Mouse (Mus musculus) liver, embryonic 13.5 days (tissue): Measurements from ENCODE around the gene Oxld1. TPM values are rescaled to one million over a fixed set of nuclear protein-coding genes. Genes with fewer than 3 reads are reported as not detected.

Experiments used
- ATAC-seq: fragments of 200-750 bp; cut with Nextera tagmentation; 2 replicates; pipeline ENCODE4 v1.8.0; 2017; ENCODE audit warnings: low read depth, mild to moderate bottlenecking, moderate number of reproducible peaks, moderate library complexity
- DNase-seq: peaks from one replicate; pipeline ENCODE4 v3.0.0; 2022
- H3K27ac ChIP-seq: fragments of 300-500 bp; sonication (generic); 2 replicates; pipeline ENCODE4 v1.5.1; 2015; ENCODE audit warnings: moderate library complexity, mild to moderate bottlenecking, inconsistent platforms
- H3K27me3 ChIP-seq: fragments of 300-500 bp; sonication (generic); 2 replicates; pipeline ENCODE4 v1.6.1; 2015; ENCODE audit warnings: mild to moderate bottlenecking, inconsistent platforms
- H3K36me3 ChIP-seq: fragments of 300-500 bp; sonication (generic); 2 replicates; pipeline ENCODE4 v1.6.1; 2015; ENCODE audit warnings: mild to moderate bottlenecking, inconsistent platforms
- H3K4me1 ChIP-seq: fragments of 300-500 bp; sonication (generic); replicated peaks from 2 replicates; pipeline ENCODE4 v1.6.1; 2015; ENCODE audit warnings: inconsistent platforms
- H3K4me2 ChIP-seq: fragments of 300-500 bp; sonication (generic); 2 replicates; pipeline ENCODE4 v1.6.1; 2015; ENCODE audit warnings: inconsistent platforms, mild to moderate bottlenecking, moderate library complexity
- H3K4me3 ChIP-seq: fragments of 300-500 bp; sonication (generic); replicated peaks from 2 replicates; pipeline ENCODE4 v1.5.1; 2015; ENCODE audit warnings: mild to moderate bottlenecking, inconsistent platforms
- H3K9ac ChIP-seq: fragments of 300-500 bp; sonication (generic); 2 replicates; pipeline ENCODE4 v1.6.1; 2015; ENCODE audit warnings: mild to moderate bottlenecking, inconsistent platforms
- H3K9me3 ChIP-seq: fragments of 300-500 bp; sonication (generic); replicated peaks from 2 replicates; pipeline ENCODE4 v1.6.1; 2016; ENCODE audit warnings: inconsistent platforms
- WGBS: fragments of 180-500 bp; shearing (Covaris S2); methylation state at CpG from one replicate; pipeline ENCODE4 v1.1.7; 2015; ENCODE audit not compliant: insufficient replicate concordance; 5-methylcytosine and 5-hydroxymethylcytosine counted together
- polyA plus RNA-seq: library from polyadenylated mRNA; unstranded; fragments of >200 nt; fragmentation: Nextera tagmentation; extraction: Ambion mirVana; gene quantifications from 2 replicates; pipeline ENCODE4 v1.2.1, GENCODE M21; 2015

The Oxld1 gene
- polyA plus RNA-seq, 1 experiment from 2014 or later, result 8.4 TPM

DNA sequence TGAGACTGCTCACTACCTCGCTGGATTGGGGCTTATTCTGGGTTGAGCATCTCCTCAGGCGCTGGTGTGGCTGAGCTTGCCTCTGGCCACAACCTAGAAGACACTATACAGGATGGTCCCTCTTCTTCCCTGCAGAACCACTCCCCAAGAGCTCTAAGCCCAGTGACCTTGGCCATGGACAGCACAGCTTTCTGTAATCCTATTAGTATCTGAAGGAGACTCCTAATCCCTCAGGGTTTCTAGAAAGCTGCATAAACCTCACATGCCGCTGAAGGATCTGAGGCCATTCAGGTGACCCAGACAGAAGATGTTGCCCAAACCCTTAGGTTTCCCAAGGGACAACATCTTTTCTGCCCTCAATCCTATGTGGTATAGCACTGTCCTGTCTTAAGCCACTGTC lies 5.6 kb downstream of the Oxld1 start:
- DNase-seq (no peak), ATAC-seq (no peak)
- no peak overlapping the region for H3K9ac ChIP-seq
- H3K36me3 ChIP-seq, result no peaks in the 10 kb centered on the region; the same call in 1 of the 2 replicates
- no peak overlapping the region for H3K4me2 ChIP-seq
- H3K4me1 ChIP-seq, result peaks cover 33% of the 10 kb centered on the region
- 56% methylated on average over 3 of the region's 3 CpGs for WGBS
- H3K27me3 ChIP-seq, result no peaks in the 10 kb centered on the region
- H3K27ac ChIP-seq, result no peak overlapping the region
- no peak overlapping the region for H3K4me3 ChIP-seq
- H3K9me3 ChIP-seq, result no peaks in the 10 kb centered on the region

DNA sequence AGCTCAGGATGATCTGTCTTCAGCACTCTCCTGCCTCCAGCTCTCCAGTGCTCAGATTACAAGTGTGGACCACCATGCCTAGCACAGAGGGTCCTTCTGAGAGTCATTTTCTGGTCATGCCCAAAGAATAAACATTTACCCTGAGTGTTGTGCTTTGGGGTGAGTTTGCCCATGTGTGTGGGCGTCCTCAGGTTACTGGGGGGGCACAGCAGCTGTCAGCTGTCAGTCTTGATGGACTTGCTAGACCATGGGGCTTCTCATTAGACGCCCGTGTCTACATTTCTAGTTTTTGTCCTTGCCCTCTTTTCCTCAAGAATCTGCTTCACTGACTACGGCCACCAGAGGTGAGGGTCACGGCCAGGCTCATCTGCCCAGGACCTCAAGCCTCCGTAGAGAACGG lies 10.7 kb downstream of the Oxld1 start:
- no peaks in the 10 kb centered on the region for H3K36me3 ChIP-seq
- H3K9me3 ChIP-seq, result no peaks in the 10 kb centered on the region
- ATAC-seq (no peak), DNase-seq (no peak)
- no peaks in the 10 kb centered on the region for H3K27me3 ChIP-seq
- WGBS, result 80% methylated on average over 7 of the region's 7 CpGs
- no peak overlapping the region for H3K9ac ChIP-seq
- H3K4me2 ChIP-seq, result no peak overlapping the region
- no peak overlapping the region for H3K4me3 ChIP-seq
- H3K4me1 ChIP-seq, result 0 out of 2 replicates have a peak, but pooled peaks cover 3% of the 10 kb centered on the region
- H3K27ac ChIP-seq, result no peak overlapping the region

DNA sequence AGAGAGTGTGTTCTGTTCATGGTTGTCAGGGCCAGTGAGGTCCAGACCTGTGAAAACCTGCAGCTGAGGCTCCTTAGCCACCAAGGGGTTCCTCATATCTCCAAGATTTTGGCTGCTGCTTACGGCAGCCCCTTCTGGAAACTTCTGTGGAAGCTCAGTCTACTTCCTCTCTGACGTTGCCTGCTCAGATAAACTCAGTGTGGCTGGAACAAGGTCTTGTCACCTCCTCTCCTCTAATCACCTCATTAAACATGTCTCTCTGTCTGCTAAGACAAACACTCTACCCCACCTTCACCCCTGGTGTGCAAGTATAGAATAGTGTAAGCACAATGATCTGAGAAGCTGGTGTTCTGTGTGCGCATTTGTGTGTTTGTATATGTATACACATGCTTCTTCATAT lies 12.4 kb downstream of the Oxld1 start:
- no peak for ATAC-seq

DNA sequence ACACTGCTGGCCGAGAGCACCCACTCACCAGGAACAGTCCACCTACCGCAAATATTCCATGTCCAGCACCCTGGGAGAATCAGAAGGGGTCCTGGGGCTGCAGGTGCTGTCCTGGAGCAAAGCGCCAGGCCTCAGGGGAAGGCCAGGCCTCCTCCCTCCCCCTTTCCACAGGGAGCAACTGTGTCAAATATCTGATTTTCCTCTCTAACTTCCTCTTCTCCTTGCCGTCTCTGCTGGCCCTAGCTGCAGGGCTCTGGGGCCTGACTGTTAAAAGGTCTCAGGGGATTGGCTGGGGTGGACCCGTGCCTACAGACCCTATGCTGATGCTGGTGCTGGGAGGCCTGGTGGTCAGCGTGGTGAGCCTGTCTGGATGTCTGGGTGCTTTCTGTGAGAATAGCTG lies 13.8 kb downstream of the Oxld1 start:
- 54% methylated on average over 6 of the region's 6 CpGs for WGBS
- Histone ChIP-seq H3K27ac (no peak overlapping the region), H3K36me3 (no peaks in the 10 kb centered on the region), H3K4me2 (no peak overlapping the region), H3K27me3 (no peaks in the 10 kb centered on the region), H3K4me1 (0 out of 2 replicates have a peak, but pooled peaks cover 3% of the 10 kb centered on the region), H3K4me3 (no peak overlapping the region), H3K9me3 (no peaks in the 10 kb centered on the region), H3K9ac (no peak overlapping the region)
- ATAC-seq (no peak), DNase-seq (no peak)

More for the DNA sequence above, 12.4 kb downstream of the Oxld1 start:
- Histone ChIP-seq H3K36me3 (no peaks in the 10 kb centered on the region), H3K27me3 (no peaks in the 10 kb centered on the region), H3K27ac (no peak overlapping the region), H3K9ac (no peak overlapping the region), H3K9me3 (no peaks in the 10 kb centered on the region), H3K4me1 (0 out of 2 replicates have a peak, but pooled peaks cover 3% of the 10 kb centered on the region), H3K4me2 (no peak overlapping the region), H3K4me3 (no peak overlapping the region)
- DNase-seq, result no peak
- WGBS, result 48% methylated on average over 3 of the region's 3 CpGs

DNA sequence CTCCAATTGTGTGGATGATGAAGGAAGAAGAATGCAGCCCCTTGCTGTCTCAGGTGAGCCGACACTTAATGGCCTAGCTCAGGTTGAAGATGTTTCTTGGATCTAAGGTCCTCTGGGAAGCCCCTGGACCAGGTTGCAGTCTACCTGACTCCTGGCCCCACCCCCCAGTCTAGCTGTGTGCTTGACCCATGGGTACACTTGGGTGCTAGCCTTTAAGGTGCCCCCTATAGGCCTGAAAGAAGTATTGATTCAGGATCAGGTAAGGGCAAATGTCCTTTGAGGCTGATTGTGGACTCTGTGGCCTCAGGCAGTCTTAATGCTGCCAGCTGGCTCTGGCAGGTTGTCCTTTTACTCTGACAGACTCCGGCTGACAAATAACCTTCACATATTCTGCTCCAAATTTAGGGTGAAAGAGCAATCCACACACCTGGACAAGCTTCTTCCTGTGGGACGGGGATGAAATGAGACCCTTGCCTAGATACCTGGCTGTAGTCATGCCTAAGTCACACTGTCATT lies 15.0 kb downstream of the Oxld1 start:
- Histone ChIP-seq H3K9ac (no peak overlapping the region), H3K36me3 (no peaks in the 10 kb centered on the region), H3K4me1 (no peaks in the 10 kb centered on the region), H3K9me3 (no peaks in the 10 kb centered on the region), H3K4me3 (no peak overlapping the region), H3K4me2 (no peak overlapping the region), H3K27me3 (no peaks in the 10 kb centered on the region), H3K27ac (no peak overlapping the region)
- WGBS, result 72% methylated on average over 3 of the region's 3 CpGs
- DNase-seq, result no peak
- ATAC-seq, result no peak

DNA sequence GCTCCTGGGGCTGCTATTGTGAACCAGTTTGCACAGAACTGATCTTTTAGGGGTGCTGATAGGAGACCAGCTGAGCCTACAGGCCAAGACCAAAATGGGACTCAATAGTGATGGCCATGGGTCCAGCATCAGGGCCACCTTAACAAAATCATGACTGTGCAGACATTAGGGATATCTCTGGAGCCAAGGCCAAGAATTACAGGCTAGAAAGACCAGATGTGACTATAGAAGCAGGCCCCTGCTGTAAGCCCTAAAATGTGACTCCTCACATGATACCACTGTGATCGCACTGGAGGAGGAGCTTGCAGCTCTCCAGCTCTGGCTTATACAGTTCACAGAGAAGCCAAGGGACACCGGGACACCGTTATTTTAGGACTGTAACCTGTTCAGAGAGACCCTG lies 15.5 kb downstream of the Oxld1 start, which contains the start of gene Tspan10:
Gene Tspan10, plus strand, starts transcription at position 301 of the 400 bp plus-strand sequence.
- no peaks in the 10 kb centered on the region for H3K4me1 ChIP-seq
- ATAC-seq, result no peak
- H3K27ac ChIP-seq, result no peak within 1 kb of the TSS
- no peaks in the 10 kb centered on the region for H3K36me3 ChIP-seq
- 81% methylated on average over 3 of the region's 3 CpGs for WGBS
- H3K4me3 ChIP-seq, result no peak within 1 kb of the TSS
- H3K9me3 ChIP-seq, result no peaks in the 10 kb centered on the region
- DNase-seq, result no peak
- H3K4me2 ChIP-seq, result no peak within 1 kb of the TSS
- no peak within 1 kb of the TSS for H3K9ac ChIP-seq
- H3K27me3 ChIP-seq, result no peaks in the 10 kb centered on the region

DNA sequence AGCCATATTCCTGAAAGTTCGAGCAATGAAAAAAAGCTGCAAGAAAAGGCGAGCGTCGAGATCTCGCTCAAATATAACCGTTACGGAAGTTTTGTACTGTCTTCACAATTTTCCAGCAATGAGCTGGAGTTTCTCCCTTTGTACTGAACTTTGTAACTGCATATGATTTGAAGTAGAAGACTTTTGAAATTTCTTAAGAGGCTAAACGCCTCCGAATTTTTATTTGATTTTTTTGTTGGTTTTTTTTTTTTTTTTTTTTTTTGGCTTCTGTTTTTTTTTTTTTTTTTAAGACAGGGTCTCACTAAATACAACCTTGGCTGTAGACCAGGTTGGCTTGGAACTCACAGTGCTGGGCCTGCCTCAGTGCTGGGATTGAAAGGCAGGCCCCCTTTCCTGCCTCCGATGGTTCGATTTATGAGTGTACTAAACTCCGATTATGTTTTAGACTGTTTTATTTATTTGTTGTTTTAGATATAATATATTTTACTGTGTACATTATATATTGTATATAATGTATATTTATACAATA lies 19.9 kb downstream of the Oxld1 start:
- Histone ChIP-seq H3K27ac (peak overlapping the region; percentile 93), H3K4me1 (peaks cover 16% of the 10 kb centered on the region), H3K9me3 (no peaks in the 10 kb centered on the region), H3K27me3 (no peaks in the 10 kb centered on the region), H3K4me3 (peak overlapping the region; percentile 97), H3K4me2 (peak overlapping the region; percentile 79), H3K9ac (peak overlapping the region; percentile 96), H3K36me3 (peaks cover 23% of the 10 kb centered on the region)
- ATAC-seq (no peak), DNase-seq (no peak)
- WGBS, result 26% methylated on average over 12 of the region's 12 CpGs

DNA sequence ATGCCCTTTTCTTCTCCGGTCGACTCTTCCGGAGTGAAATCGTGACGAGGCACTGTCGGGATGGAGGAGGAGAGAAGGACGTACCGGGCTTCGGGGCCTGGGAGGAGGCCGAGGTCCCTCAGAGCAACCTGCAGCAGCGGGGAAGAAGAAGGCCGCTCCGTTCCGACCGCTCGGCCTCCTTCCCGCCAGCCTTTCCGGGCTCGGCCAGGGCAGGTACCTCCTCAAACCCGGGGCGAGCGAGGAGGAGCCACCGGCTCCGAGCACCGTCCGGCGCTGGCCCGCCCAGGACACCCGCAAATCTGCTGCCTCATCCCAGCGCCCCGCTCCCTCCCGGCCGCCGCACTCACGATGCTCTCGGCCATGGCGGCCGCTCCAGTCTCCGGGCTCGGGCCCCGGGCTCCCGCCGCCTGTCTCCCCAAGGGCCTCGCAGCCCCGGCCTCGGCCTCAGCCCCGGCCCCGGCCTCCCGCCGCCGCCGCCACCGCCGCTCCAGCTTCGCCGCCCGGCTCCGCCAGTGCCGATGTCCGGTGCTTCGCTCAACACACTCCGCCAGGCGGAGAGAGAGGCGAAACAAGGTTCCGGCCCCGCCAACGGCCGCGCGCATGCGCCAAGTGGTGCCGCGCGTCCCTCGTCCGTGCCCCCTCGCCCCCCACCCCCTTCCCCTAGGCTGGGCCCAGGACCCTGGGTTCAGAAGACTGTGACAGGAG lies 20.6 kb downstream of the Oxld1 start, which contains the start of gene Nploc4:
Gene Nploc4, minus strand, starts transcription at position 557 of the 705 bp plus-strand sequence.
- H3K27me3 ChIP-seq, result no peaks in the 10 kb centered on the region
- H3K9ac ChIP-seq, result peak within 1 kb of the TSS; percentile 96
- H3K4me1 ChIP-seq, result peaks cover 16% of the 10 kb centered on the region
- peak within 1 kb of the TSS; percentile 79 for H3K4me2 ChIP-seq
- H3K36me3 ChIP-seq, result peaks cover 30% of the 10 kb centered on the region
- WGBS, result under 1% methylated on average over 69 of the region's 77 CpGs
- DNase-seq (peak; percentile 79), ATAC-seq (peak; percentile 95)
- peak within 1 kb of the TSS; percentile 93 for H3K27ac ChIP-seq
- H3K9me3 ChIP-seq, result no peaks in the 10 kb centered on the region
- H3K4me3 ChIP-seq, result peak within 1 kb of the TSS; percentile 97

DNA sequence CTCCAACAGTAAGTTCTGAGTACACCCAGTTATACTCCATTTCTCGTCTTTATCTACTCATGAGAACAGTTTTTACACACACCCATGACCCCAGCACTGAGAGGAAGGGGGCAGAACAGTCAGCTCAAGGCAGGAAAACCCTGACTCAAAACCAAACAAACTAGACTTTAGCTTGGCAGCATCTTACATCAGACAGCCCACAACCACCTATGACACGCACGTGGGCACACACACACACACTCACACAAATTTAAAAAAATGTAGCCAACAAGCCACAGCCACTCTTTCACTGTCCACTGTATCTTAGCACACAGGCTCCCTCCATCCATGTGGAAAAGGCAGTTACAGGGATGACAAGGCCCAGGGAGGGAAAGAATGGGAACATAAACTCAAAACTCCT lies 31.1 kb downstream of the Oxld1 start:
- DNase-seq (no peak), ATAC-seq (no peak)
- Histone ChIP-seq H3K9ac (no peak overlapping the region), H3K27me3 (no peaks in the 10 kb centered on the region), H3K36me3 (peaks cover 91% of the 10 kb centered on the region), H3K4me1 (no peaks in the 10 kb centered on the region), H3K4me3 (no peak overlapping the region), H3K4me2 (no peak overlapping the region), H3K9me3 (no peaks in the 10 kb centered on the region), H3K27ac (no peak overlapping the region)
- WGBS, result 78% methylated on average over 3 of the region's 3 CpGs

DNA sequence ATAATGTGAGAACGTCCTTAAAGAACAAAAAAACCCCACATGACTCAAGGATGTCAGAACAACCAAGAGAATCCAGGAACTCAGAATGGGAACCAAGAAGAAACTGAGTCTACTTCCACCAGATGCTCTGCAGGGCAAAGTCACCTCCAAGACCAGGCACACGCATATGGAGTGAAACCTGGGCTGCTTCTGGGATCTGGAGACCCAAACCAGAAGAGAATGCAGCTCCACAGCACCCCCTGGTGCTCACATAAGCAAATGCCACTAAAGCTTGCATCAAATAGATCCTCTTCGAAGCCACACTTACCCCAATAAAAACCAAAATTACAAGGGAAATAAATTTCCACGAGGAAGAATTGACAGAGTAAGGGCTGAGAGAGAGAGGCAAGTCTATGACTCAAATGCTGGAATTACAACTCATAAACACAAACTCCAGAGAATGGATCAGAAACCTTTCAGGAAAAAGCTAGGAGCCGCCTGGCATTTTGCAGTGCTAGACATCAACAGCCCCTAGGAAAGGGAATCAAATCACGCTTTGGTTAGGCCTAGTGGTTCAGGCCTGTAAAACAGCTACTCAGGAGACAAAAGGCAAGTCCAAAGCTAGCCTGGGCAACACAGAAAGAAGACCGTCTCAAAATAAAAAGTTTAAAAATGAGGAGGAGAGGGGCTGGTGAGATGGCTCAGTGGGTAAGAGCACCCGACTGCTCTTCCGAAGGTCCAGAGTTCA lies 34.1 kb downstream of the Oxld1 start:
- ATAC-seq (no peak), DNase-seq (no peak)
- Histone ChIP-seq H3K9ac (no peak overlapping the region), H3K36me3 (peaks cover 94% of the 10 kb centered on the region), H3K4me3 (no peak overlapping the region), H3K9me3 (no peaks in the 10 kb centered on the region), H3K27me3 (no peaks in the 10 kb centered on the region), H3K4me2 (no peak overlapping the region), H3K27ac (no peak overlapping the region), H3K4me1 (no peaks in the 10 kb centered on the region)
- WGBS, result 70% methylated on average over 9 of the region's 9 CpGs
